Mouse (Mus musculus): Measurements from ENCODE around the gene Emp1. TPM values are rescaled to one million over a fixed set of nuclear protein-coding genes. Genes with fewer than 3 reads are reported as not detected.

Emp1 gene
- polyA plus RNA-seq, 1 experiment from 2014 or later: 11.1 TPM

GRCm38 (mm10) chr6:135390398-135390797 is 28.1 kb downstream of the Emp1 start:
- Histone ChIP-seq H3K9ac (no peak overlapping the region), H3K36me3 (no peaks in the 10 kb centered on the region), H3K9me3 (no peaks in the 10 kb centered on the region), H3K27ac (no peak overlapping the region), H3K4me1 (replicated peaks) (0 out of 2 replicates have a peak, but pooled peaks cover 3% of the 10 kb centered on the region), H3K4me3 (no peak overlapping the region), H3K27me3 (0 out of 2 replicates have a peak, but pooled peaks cover 3% of the 10 kb centered on the region), H3K4me2 (no peak overlapping the region)
- ATAC-seq (ENCODE audit: low FRiP score): no peak
- WGBS: 73% methylated on average over 3 of the region's 3 CpGs

GRCm38 (mm10) chr6:135395375-135395774 is 33.0 kb downstream of the Emp1 start:
- no peak overlapping the region for H3K9ac ChIP-seq
- no peaks in the 10 kb centered on the region for H3K27me3 ChIP-seq
- no peak for ATAC-seq (ENCODE audit: low FRiP score)
- no peaks in the 10 kb centered on the region for H3K36me3 ChIP-seq
- 85% methylated on average over 8 of the region's 8 CpGs for WGBS
- H3K4me3 ChIP-seq: no peak overlapping the region
- H3K4me2 ChIP-seq: no peak overlapping the region
- no peaks in the 10 kb centered on the region for H3K4me1 ChIP-seq (replicated peaks)
- no peaks in the 10 kb centered on the region for H3K9me3 ChIP-seq
- no peak overlapping the region for H3K27ac ChIP-seq

- no peak overlapping the region for H3K27ac ChIP-seq
- H3K4me1 ChIP-seq (replicated peaks): no peaks in the 10 kb centered on the region
- H3K27me3 ChIP-seq: no peaks in the 10 kb centered on the region
- no peak overlapping the region for H3K4me2 ChIP-seq
- H3K4me3 ChIP-seq: no peak overlapping the region
- no peak overlapping the region for H3K9ac ChIP-seq
- WGBS: 81% methylated on average over 4 of the region's 4 CpGs
- H3K9me3 ChIP-seq: no peaks in the 10 kb centered on the region
- H3K36me3 ChIP-seq: no peaks in the 10 kb centered on the region
- ATAC-seq (ENCODE audit: low FRiP score): no peak
Measured at GRCm38 (mm10) chr6:135397089-135397488, 34.7 kb downstream of the Emp1 start.

- Histone ChIP-seq H3K27ac (no peak overlapping the region), H3K36me3 (no peaks in the 10 kb centered on the region), H3K9ac (no peak overlapping the region), H3K4me2 (no peak overlapping the region), H3K9me3 (no peaks in the 10 kb centered on the region), H3K4me3 (no peak overlapping the region), H3K4me1 (replicated peaks) (no peaks in the 10 kb centered on the region), H3K27me3 (no peaks in the 10 kb centered on the region)
- 79% methylated on average over 8 of the region's 8 CpGs for WGBS
- ATAC-seq (ENCODE audit: low FRiP score): no peak
Measured at GRCm38 (mm10) chr6:135397788-135398187, 35.4 kb downstream of the Emp1 start.

- no peaks in the 10 kb centered on the region for H3K4me1 ChIP-seq (replicated peaks)
- no peaks in the 10 kb centered on the region for H3K36me3 ChIP-seq
- H3K9ac ChIP-seq: no peak overlapping the region
- H3K9me3 ChIP-seq: no peaks in the 10 kb centered on the region
- H3K27ac ChIP-seq: no peak overlapping the region
- no peak for ATAC-seq (ENCODE audit: low FRiP score)
- no peak overlapping the region for H3K4me3 ChIP-seq
- no peak overlapping the region for H3K4me2 ChIP-seq
- 80% methylated on average over 5 of the region's 5 CpGs for WGBS
- no peaks in the 10 kb centered on the region for H3K27me3 ChIP-seq
Measured at GRCm38 (mm10) chr6:135398801-135399200, 36.5 kb downstream of the Emp1 start.

GRCm38 (mm10) chr6:135400306-135400705 is 38.0 kb downstream of the Emp1 start:
- Histone ChIP-seq H3K4me2 (no peak overlapping the region), H3K9ac (no peak overlapping the region), H3K4me3 (no peak overlapping the region), H3K27ac (no peak overlapping the region), H3K4me1 (replicated peaks) (no peaks in the 10 kb centered on the region), H3K9me3 (no peaks in the 10 kb centered on the region), H3K27me3 (no peaks in the 10 kb centered on the region), H3K36me3 (no peaks in the 10 kb centered on the region)
- 41% methylated on average over 3 of the region's 3 CpGs for WGBS
- ATAC-seq (ENCODE audit: low FRiP score): no peak

GRCm38 (mm10) chr6:135405093-135405492 is 42.7 kb downstream of the Emp1 start:
- no peaks in the 10 kb centered on the region for H3K36me3 ChIP-seq
- WGBS: 87% methylated on average over 11 of the region's 11 CpGs
- ATAC-seq (ENCODE audit: low FRiP score): no peak
- no peaks in the 10 kb centered on the region for H3K9me3 ChIP-seq
- no peak overlapping the region for H3K4me3 ChIP-seq
- no peak overlapping the region for H3K27ac ChIP-seq
- H3K4me1 ChIP-seq (replicated peaks): peaks cover 4% of the 10 kb centered on the region; the same call in 1 of the 2 replicates
- H3K9ac ChIP-seq: no peak overlapping the region
- no peak overlapping the region for H3K4me2 ChIP-seq
- H3K27me3 ChIP-seq: no peaks in the 10 kb centered on the region

- ATAC-seq (ENCODE audit: low FRiP score): no peak
- Histone ChIP-seq H3K4me3 (no peak overlapping the region), H3K4me2 (no peak overlapping the region), H3K36me3 (no peaks in the 10 kb centered on the region), H3K27me3 (no peaks in the 10 kb centered on the region), H3K9ac (no peak overlapping the region), H3K4me1 (replicated peaks) (peaks cover 8% of the 10 kb centered on the region; the same call in 1 of the 2 replicates), H3K27ac (no peak overlapping the region), H3K9me3 (no peaks in the 10 kb centered on the region)
- WGBS: 74% methylated on average over 4 of the region's 4 CpGs
Measured at GRCm38 (mm10) chr6:135407323-135407722, 45.0 kb downstream of the Emp1 start.

- H3K4me2 ChIP-seq: no peak overlapping the region
- no peaks in the 10 kb centered on the region for H3K9me3 ChIP-seq
- no peaks in the 10 kb centered on the region for H3K27me3 ChIP-seq
- no peaks in the 10 kb centered on the region for H3K36me3 ChIP-seq
- no peak overlapping the region for H3K27ac ChIP-seq
- 78% methylated on average over 10 of the region's 10 CpGs for WGBS
- peaks cover 8% of the 10 kb centered on the region; the same call in 1 of the 2 replicates for H3K4me1 ChIP-seq (replicated peaks)
- no peak overlapping the region for H3K9ac ChIP-seq
- no peak for ATAC-seq (ENCODE audit: low FRiP score)
- no peak overlapping the region for H3K4me3 ChIP-seq
Measured at GRCm38 (mm10) chr6:135411712-135412319, 49.5 kb downstream of the Emp1 start.

GRCm38 (mm10) chr6:135412649-135413048 is 50.3 kb downstream of the Emp1 start:
- Histone ChIP-seq H3K4me2 (no peak overlapping the region), H3K4me1 (replicated peaks) (peaks cover 8% of the 10 kb centered on the region; the same call in 1 of the 2 replicates), H3K9ac (no peak overlapping the region), H3K9me3 (no peaks in the 10 kb centered on the region), H3K27me3 (no peaks in the 10 kb centered on the region), H3K36me3 (no peaks in the 10 kb centered on the region), H3K4me3 (no peak overlapping the region), H3K27ac (no peak overlapping the region)
- no peak for ATAC-seq (ENCODE audit: low FRiP score)
- WGBS: 84% methylated on average over 6 of the region's 6 CpGs

- H3K4me3 ChIP-seq: no peak overlapping the region
- no peaks in the 10 kb centered on the region for H3K4me1 ChIP-seq (replicated peaks)
- H3K9me3 ChIP-seq: no peaks in the 10 kb centered on the region
- H3K27ac ChIP-seq: no peak overlapping the region
- H3K9ac ChIP-seq: no peak overlapping the region
- ATAC-seq (ENCODE audit: low FRiP score): no peak
- 25% methylated on average over 5 of the region's 5 CpGs for WGBS
- no peaks in the 10 kb centered on the region for H3K36me3 ChIP-seq
- H3K27me3 ChIP-seq: no peaks in the 10 kb centered on the region
- H3K4me2 ChIP-seq: no peak overlapping the region
Measured at GRCm38 (mm10) chr6:135417459-135417858, 55.1 kb downstream of the Emp1 start.

GRCm38 (mm10) chr6:135418223-135418824 is 56.0 kb downstream of the Emp1 start:
- H3K27ac ChIP-seq: no peak overlapping the region
- no peaks in the 10 kb centered on the region for H3K4me1 ChIP-seq (replicated peaks)
- H3K4me3 ChIP-seq: no peak overlapping the region
- peaks cover 6% of the 10 kb centered on the region for H3K9me3 ChIP-seq
- H3K9ac ChIP-seq: no peak overlapping the region
- H3K27me3 ChIP-seq: no peaks in the 10 kb centered on the region
- WGBS: 90% methylated on average over 8 of the region's 8 CpGs
- H3K4me2 ChIP-seq: no peak overlapping the region
- no peak for ATAC-seq (ENCODE audit: low FRiP score)
- no peaks in the 10 kb centered on the region for H3K36me3 ChIP-seq

- peaks cover 4% of the 10 kb centered on the region; the same call in 1 of the 2 replicates for H3K4me1 ChIP-seq (replicated peaks)
- H3K9me3 ChIP-seq: 0 out of 2 replicates have a peak, but pooled peaks cover 2% of the 10 kb centered on the region
- ATAC-seq (ENCODE audit: low FRiP score): no peak
- no peak overlapping the region for H3K4me3 ChIP-seq
- H3K9ac ChIP-seq: no peak overlapping the region
- WGBS: 80% methylated on average over 2 of the region's 2 CpGs
- no peaks in the 10 kb centered on the region for H3K27me3 ChIP-seq
- no peak overlapping the region for H3K27ac ChIP-seq
- H3K36me3 ChIP-seq: no peaks in the 10 kb centered on the region
- H3K4me2 ChIP-seq: no peak overlapping the region
Measured at GRCm38 (mm10) chr6:135428246-135428645, 65.9 kb downstream of the Emp1 start.
